Mouse (Mus musculus) thymus, adult 2 months (tissue): ENCODE measurements around the gene Pigv.

ENCODE experiments used
- CTCF ChIP-seq: fragments of 200-500 bp; IDR thresholded peaks from 2 replicates; pipeline ENCODE4 v1.5.1; 2012; ENCODE audit warnings: mild to moderate bottlenecking, control low read depth, low read length, moderate library complexity, borderline replicate concordance; ENCODE audit not compliant: control insufficient read depth, poor library complexity, insufficient read depth; ENCODE audit errors: extremely low read depth
- POLR2A ChIP-seq: fragments of 200-500 bp; IDR thresholded peaks from 2 replicates; pipeline ENCODE4 v1.6.1; 2012; ENCODE audit warnings: mild to moderate bottlenecking, low read length, control low read depth, moderate library complexity; ENCODE audit not compliant: control insufficient read depth, poor library complexity, insufficient read depth; ENCODE audit errors: extremely low read depth

- TF ChIP-seq POLR2A (no peak), CTCF (no peak)
These were observed 3.7 kb upstream of the Pigv start for GRCm38 (mm10) chr4:133676189-133676588.
